Mouse (Mus musculus) hindbrain, embryonic 15.5 days (tissue): ENCODE data around the gene Tubal3. TPM values are rescaled to one million over a fixed set of nuclear protein-coding genes. Genes with fewer than 3 reads are reported as not detected.

Source experiments
- ATAC-seq: fragments of 200-750 bp; cut with Nextera tagmentation; 2 replicates; pipeline ENCODE4 v1.8.0; 2017; ENCODE audit warnings: low read depth, moderate number of reproducible peaks, moderate TSS enrichment; ENCODE audit not compliant: low FRiP score
- H3K27ac ChIP-seq: fragments of 300-500 bp; sonication (generic); replicated peaks from 2 replicates; pipeline ENCODE4 v1.5.1; 2015; ENCODE audit warnings: mild to moderate bottlenecking, inconsistent platforms
- H3K27me3 ChIP-seq: fragments of 300-500 bp; sonication (generic); 2 replicates; pipeline ENCODE4 v1.6.1; 2015; ENCODE audit warnings: control low read depth, inconsistent platforms
- H3K36me3 ChIP-seq: fragments of 300-500 bp; sonication (generic); 2 replicates; pipeline ENCODE4 v1.6.1; 2015; ENCODE audit warnings: control low read depth, inconsistent platforms
- H3K4me1 ChIP-seq: fragments of 300-500 bp; sonication (generic); replicated peaks from 2 replicates; pipeline ENCODE4 v1.6.1; 2015; ENCODE audit warnings: control low read depth, inconsistent platforms
- H3K4me2 ChIP-seq: fragments of 300-500 bp; sonication (generic); 2 replicates; pipeline ENCODE4 v1.6.1; 2015; ENCODE audit warnings: moderate library complexity, mild to moderate bottlenecking, inconsistent platforms
- H3K4me3 ChIP-seq: fragments of 300-500 bp; sonication (generic); 2 replicates; pipeline ENCODE4 v1.5.1; 2015; ENCODE audit warnings: mild to moderate bottlenecking, inconsistent platforms
- H3K9ac ChIP-seq: fragments of 300-500 bp; sonication (generic); 2 replicates; pipeline ENCODE4 v1.6.1; 2015; ENCODE audit warnings: inconsistent platforms
- H3K9me3 ChIP-seq: fragments of 300-500 bp; sonication (generic); 2 replicates; pipeline ENCODE4 v1.6.1; 2016; ENCODE audit warnings: control low read depth, inconsistent platforms
- WGBS: fragments of 180-500 bp; shearing (Covaris S2); methylation state at CpG from one replicate; pipeline ENCODE4 v1.1.7; 2015; 5-methylcytosine and 5-hydroxymethylcytosine counted together
- microRNA-seq: library from miRNA; unstranded; fragments of <30 nt; microRNA quantifications from one replicate; pipeline ENCODE4, GENCODE M21; 2016
- polyA plus RNA-seq: library from polyadenylated mRNA; unstranded; fragments of >200 nt; fragmentation: Nextera tagmentation; extraction: Ambion mirVana; gene quantifications from 2 replicates; pipeline ENCODE4 v1.2.1, GENCODE M21; 2015

The Tubal3 gene
- polyA plus RNA-seq, 1 experiment from 2014 or later = 0.04 TPM

GRCm38 (mm10) chr13:3925632-3926031 is 7.6 kb downstream of the Tubal3 start:
- H3K27ac ChIP-seq = no peak overlapping the region
- no peaks in the 10 kb centered on the region for H3K27me3 ChIP-seq
- H3K36me3 ChIP-seq = no peaks in the 10 kb centered on the region
- H3K4me2 ChIP-seq = no peak overlapping the region
- H3K4me3 ChIP-seq = no peak overlapping the region
- H3K9ac ChIP-seq = no peak overlapping the region
- H3K4me1 ChIP-seq = no peaks in the 10 kb centered on the region
- ATAC-seq = no peak
- H3K9me3 ChIP-seq = no peaks in the 10 kb centered on the region
- WGBS = 89% methylated on average over 6 of the region's 6 CpGs

- WGBS = 95% methylated on average over 6 of the region's 6 CpGs
- ATAC-seq = no peak
- H3K27ac ChIP-seq = no peak overlapping the region
- H3K4me2 ChIP-seq = no peak overlapping the region
- no peaks in the 10 kb centered on the region for H3K9me3 ChIP-seq
- H3K27me3 ChIP-seq = no peaks in the 10 kb centered on the region
- no peaks in the 10 kb centered on the region for H3K4me1 ChIP-seq
- H3K9ac ChIP-seq = no peak overlapping the region
- no peaks in the 10 kb centered on the region for H3K36me3 ChIP-seq
- no peak overlapping the region for H3K4me3 ChIP-seq
Observed at GRCm38 (mm10) chr13:3926046-3926445, 8.0 kb downstream of the Tubal3 start.

GRCm38 (mm10) chr13:3944699-3945098 is 26.6 kb downstream of the Tubal3 start:
- Histone ChIP-seq H3K9ac (no peak overlapping the region), H3K4me3 (no peak overlapping the region), H3K4me2 (no peak overlapping the region), H3K27ac (no peak overlapping the region), H3K4me1 (no peaks in the 10 kb centered on the region), H3K9me3 (no peaks in the 10 kb centered on the region), H3K27me3 (no peaks in the 10 kb centered on the region), H3K36me3 (no peaks in the 10 kb centered on the region)
- WGBS = 81% methylated on average over 7 of the region's 7 CpGs
- no peak for ATAC-seq

GRCm38 (mm10) chr13:3945249-3945648 is 27.2 kb downstream of the Tubal3 start, which contains the start of gene Ucn3:
TSS of gene Ucn3 (minus strand) at chr13:3945349.
- no peak within 1 kb of the TSS for H3K4me2 ChIP-seq
- H3K27ac ChIP-seq = no peak within 1 kb of the TSS
- H3K4me1 ChIP-seq = no peaks in the 10 kb centered on the region
- H3K27me3 ChIP-seq = no peaks in the 10 kb centered on the region
- ATAC-seq = no peak
- WGBS = 73% methylated on average over 2 of the region's 2 CpGs
- H3K4me3 ChIP-seq = no peak within 1 kb of the TSS
- no peaks in the 10 kb centered on the region for H3K9me3 ChIP-seq
- no peak within 1 kb of the TSS for H3K9ac ChIP-seq
- H3K36me3 ChIP-seq = no peaks in the 10 kb centered on the region

- no peak overlapping the region for H3K9ac ChIP-seq
- no peak for ATAC-seq
- 87% methylated on average over 4 of the region's 4 CpGs for WGBS
- no peak overlapping the region for H3K4me3 ChIP-seq
- H3K9me3 ChIP-seq = no peaks in the 10 kb centered on the region
- no peaks in the 10 kb centered on the region for H3K36me3 ChIP-seq
- H3K27me3 ChIP-seq = no peaks in the 10 kb centered on the region
- H3K4me2 ChIP-seq = no peak overlapping the region
- H3K27ac ChIP-seq = no peak overlapping the region
- no peaks in the 10 kb centered on the region for H3K4me1 ChIP-seq
Observed at GRCm38 (mm10) chr13:3947267-3947666, 29.2 kb downstream of the Tubal3 start.

GRCm38 (mm10) chr13:3949477-3949876 is 31.4 kb downstream of the Tubal3 start:
- ATAC-seq = no peak
- WGBS = 93% methylated on average over 4 of the region's 4 CpGs

GRCm38 (mm10) chr13:3951198-3951914 is 33.3 kb downstream of the Tubal3 start:
- Histone ChIP-seq H3K4me3 (no peak overlapping the region), H3K36me3 (no peaks in the 10 kb centered on the region), H3K27me3 (no peaks in the 10 kb centered on the region), H3K4me1 (no peaks in the 10 kb centered on the region), H3K9ac (no peak overlapping the region), H3K27ac (no peak overlapping the region), H3K4me2 (no peak overlapping the region), H3K9me3 (no peaks in the 10 kb centered on the region)
- 78% methylated on average over 6 of the region's 6 CpGs for WGBS
- no peak for ATAC-seq

More at GRCm38 (mm10) chr13:3949477-3949876, 31.4 kb downstream of the Tubal3 start:
- Histone ChIP-seq H3K27ac (no peak overlapping the region), H3K9ac (no peak overlapping the region), H3K4me3 (no peak overlapping the region), H3K36me3 (no peaks in the 10 kb centered on the region), H3K4me1 (no peaks in the 10 kb centered on the region), H3K9me3 (no peaks in the 10 kb centered on the region), H3K4me2 (no peak overlapping the region), H3K27me3 (no peaks in the 10 kb centered on the region)

- H3K27me3 ChIP-seq = no peaks in the 10 kb centered on the region
- no peak overlapping the region for H3K4me3 ChIP-seq
- no peak overlapping the region for H3K4me2 ChIP-seq
- no peak overlapping the region for H3K27ac ChIP-seq
- no peaks in the 10 kb centered on the region for H3K9me3 ChIP-seq
- WGBS = 95% methylated on average over 4 of the region's 4 CpGs
- H3K4me1 ChIP-seq = no peaks in the 10 kb centered on the region
- ATAC-seq = no peak
- H3K36me3 ChIP-seq = no peaks in the 10 kb centered on the region
- no peak overlapping the region for H3K9ac ChIP-seq
Observed at GRCm38 (mm10) chr13:3968849-3969248, 50.8 kb downstream of the Tubal3 start.

Small RNA genes within 50 kb of the gene (microRNA-seq; reads per million reads assigned to microRNA genes)
- gene Gm22460 = not detected

Other genes starting within 250 kb of the Tubal3 start
- 0.21 TPM in 1 of 2 replicates, not detected in the other for gene Calml3, start 114.0 kb upstream of the Tubal3 start, polyA plus RNA-seq
- gene Calm4, start 80.5 kb upstream of the Tubal3 start, polyA plus RNA-seq = 0.27 TPM in 1 of 2 replicates, not detected in the other
- not detected in 2 replicates for gene Calm5, start 64.1 kb upstream of the Tubal3 start, polyA plus RNA-seq
- gene Net1, start 54 bp upstream of the Tubal3 start, polyA plus RNA-seq = 12.7 and 13.0 TPM in 2 replicates
- gene Ucn3, start 27.1 kb downstream of the Tubal3 start, polyA plus RNA-seq = 0.14 TPM in 1 of 2 replicates, not detected in the other
- 0.75 and 0.92 TPM in 2 replicates for gene Akr1c14, start 130.7 kb downstream of the Tubal3 start, polyA plus RNA-seq
- gene Akr1c18, start 232.4 kb downstream of the Tubal3 start, polyA plus RNA-seq = not detected in 2 replicates